Mouse (Mus musculus) embryo, embryonic 10 days (tissue): ENCODE measurements around the gene Pitpnm2.

Experiments used
- DNase-seq: peaks from one replicate; pipeline ENCODE4 v3.0.0-alpha.2; 2015; ENCODE audit warnings: low spot score

Pitpnm2 gene

GRCm38 (mm10) chr5:124247986-124248626, 1.5 kb downstream of the Pitpnm2 start:
- no peak for DNase-seq

GRCm38 (mm10) chr5:124247296-124247695, 2.3 kb downstream of the Pitpnm2 start:
- no peak for DNase-seq

DNA sequence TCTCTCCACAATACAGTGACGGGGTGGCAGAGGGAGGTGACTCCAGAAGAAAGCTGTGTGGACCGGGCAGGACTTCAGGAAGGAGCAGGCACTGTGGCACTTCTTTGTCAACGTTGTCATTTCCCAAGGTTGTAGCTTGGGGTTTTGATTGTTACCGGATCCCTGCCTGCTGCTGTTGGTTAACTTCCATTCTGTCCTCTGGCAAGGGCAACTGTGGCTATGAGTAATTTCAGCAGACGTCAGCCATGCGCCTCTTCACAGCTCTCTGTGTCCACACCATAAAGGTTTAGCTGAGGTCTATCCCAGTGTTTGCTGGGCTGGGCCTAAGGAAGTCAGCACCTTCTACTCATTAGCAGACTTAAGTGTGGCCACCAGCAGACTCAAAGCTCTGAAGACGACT, 4.7 kb downstream of the Pitpnm2 start:
- DNase-seq = no peak

DNA sequence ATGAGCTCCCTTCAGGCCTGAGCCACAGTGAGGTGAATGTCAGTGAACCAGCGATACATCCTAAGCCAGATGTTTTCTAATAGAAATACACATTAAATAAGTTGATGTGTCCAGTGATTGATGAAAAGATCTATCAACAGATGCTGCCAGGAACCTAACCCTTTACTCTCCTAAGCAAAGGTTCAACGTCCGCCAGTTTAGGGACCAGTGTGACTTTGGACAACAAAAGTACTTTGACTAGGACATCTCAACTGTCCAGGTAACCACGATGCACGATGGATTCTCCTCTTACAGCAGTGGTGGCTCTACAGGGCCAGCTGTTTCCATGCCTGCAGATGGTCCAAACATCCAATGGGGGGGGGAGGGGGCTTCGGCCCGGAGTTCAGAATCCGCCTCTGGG, 5.1 kb downstream of the Pitpnm2 start:
- DNase-seq = no peak

DNA sequence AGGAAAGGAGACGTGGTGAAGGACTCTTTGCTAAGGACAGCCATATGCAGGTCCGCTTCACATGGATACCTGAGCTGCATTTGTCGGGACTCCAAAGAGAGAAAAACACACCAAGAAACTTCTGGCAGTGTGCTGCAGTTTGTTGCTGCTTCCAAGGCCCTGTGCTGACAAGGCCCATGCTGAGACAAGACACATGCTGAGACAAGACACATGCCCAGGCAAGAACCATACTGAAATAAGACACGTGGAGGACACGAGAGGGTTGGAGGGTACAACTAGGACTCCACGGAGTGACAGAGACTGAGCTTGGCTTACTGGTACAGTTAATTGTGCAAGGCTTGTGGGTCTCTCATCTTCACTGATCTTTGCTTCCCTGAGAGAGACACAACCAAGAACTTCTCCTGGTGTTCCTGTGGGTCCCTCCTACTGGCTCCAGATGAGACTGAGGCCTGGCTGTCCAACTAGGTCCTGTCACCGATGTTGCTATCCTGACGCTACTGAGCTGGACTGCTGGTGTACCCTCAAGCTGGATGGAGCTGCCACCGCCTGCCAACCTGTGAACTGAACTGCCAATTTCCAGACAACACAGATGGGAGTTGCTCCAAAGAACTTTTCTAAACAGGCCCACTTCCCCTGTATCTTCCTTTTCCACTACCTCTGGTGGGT, 6.2 kb downstream of the Pitpnm2 start:
- no peak for DNase-seq

GRCm38 (mm10) chr5:124241686-124242444, 7.7 kb downstream of the Pitpnm2 start:
- DNase-seq = no peak

- DNase-seq = peak; percentile 58
Measured at GRCm38 (mm10) chr5:124240841-124241685, 8.5 kb downstream of the Pitpnm2 start.

- DNase-seq = no peak
Measured at GRCm38 (mm10) chr5:124236180-124236579, 13.4 kb downstream of the Pitpnm2 start.

GRCm38 (mm10) chr5:124234778-124235177, 14.8 kb downstream of the Pitpnm2 start:
- no peak for DNase-seq

- DNase-seq = no peak
Measured at GRCm38 (mm10) chr5:124233874-124234661, 15.5 kb downstream of the Pitpnm2 start.

DNA sequence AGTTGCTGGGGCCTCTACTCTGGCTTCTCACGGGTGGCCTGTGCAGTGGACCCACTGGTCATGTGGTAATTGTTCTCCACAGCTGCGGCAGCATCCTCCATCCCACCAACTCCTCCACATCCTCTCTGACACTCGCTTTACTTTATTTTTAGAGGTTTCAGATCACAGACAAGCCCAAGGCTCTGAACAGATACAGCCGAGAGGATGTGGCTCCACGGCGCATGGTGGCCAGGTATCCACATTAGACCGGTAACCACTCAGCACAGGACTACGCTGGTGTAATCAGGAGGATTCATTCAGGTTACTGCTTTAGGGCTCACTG, 16.5 kb downstream of the Pitpnm2 start:
- no peak for DNase-seq

- DNase-seq = peak; percentile 34
Measured at GRCm38 (mm10) chr5:124232360-124233143, 17.0 kb downstream of the Pitpnm2 start.

DNA sequence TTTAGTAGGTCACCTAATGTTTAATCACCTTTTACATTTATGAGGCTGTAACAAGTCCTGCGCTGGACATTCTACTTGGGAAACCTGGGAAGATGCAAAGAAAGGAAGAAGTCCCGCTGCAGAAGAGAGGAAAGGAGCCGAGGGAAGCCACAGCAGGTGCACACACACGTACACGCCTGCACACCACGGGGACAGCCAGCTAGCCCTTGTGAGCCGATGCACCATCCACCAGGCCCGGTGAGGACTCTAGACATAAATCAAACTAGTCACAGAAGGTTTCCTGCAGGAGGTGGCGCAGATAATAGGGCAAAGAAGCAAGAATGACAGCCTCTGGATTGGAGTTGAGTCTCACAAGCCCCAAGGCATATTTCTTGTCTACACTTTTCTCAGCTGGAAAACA, 19.1 kb downstream of the Pitpnm2 start:
- no peak for DNase-seq

GRCm38 (mm10) chr5:124227193-124227592, 22.4 kb downstream of the Pitpnm2 start:
- DNase-seq = no peak

GRCm38 (mm10) chr5:124226494-124226893, 23.1 kb downstream of the Pitpnm2 start:
- DNase-seq = no peak

DNA sequence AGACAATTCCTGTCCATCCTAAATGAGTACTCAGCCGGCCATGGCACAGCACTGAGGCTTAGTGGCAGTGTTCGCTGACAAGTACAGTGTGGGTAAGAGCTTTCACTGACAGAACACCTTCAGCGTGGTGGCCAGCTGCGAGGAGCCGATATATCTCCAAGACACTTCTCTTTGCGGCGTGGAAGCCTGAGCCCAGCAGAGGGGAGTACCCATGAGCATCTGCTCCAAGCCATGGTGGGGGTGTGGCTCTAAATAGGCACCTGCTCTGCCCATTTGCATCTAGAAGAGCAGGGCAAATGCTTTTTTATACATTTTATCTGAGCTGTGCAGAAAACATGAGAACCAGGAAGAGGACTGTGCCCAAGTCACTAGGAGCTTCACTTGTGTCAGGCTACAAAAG, 23.7 kb downstream of the Pitpnm2 start:
- no peak for DNase-seq

- no peak for DNase-seq
Measured at GRCm38 (mm10) chr5:124224321-124225092, 25.1 kb downstream of the Pitpnm2 start.

GRCm38 (mm10) chr5:124223574-124223973, 26.0 kb downstream of the Pitpnm2 start:
- DNase-seq = no peak

DNA sequence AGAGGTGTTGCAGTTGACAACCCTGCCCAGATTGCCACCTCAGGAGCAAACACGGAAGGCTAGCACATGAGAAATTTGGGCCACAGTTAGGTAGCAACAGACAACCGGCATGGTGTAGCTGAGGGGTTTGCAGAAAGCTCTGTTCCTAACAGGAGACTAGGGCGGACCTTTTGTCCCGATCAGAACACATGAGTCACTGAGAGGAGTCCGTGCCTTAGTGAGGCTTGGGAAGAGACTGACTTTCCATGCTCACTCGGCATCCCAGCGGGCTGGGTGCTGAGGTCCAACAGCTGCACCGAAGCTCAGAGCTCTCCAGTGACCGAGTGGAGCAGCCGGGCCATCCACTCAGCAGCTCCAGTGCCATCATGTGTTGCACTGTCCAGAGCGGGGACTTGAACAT, 26.9 kb downstream of the Pitpnm2 start:
- DNase-seq = no peak

DNA sequence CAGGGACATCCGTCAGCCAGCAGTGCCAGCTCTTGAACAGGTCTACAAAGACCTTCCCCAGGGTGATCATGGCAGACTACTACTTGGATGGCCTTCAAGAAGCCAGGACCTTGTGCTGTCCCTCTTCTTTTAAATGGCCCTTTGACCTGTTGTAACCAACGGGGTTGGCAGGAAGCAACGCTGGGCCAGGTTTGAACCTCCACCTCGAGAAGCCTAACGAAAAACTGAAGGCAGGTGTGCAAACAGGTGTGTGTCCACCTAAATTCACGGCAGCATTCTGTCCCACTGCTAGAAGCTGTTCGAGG, 27.9 kb downstream of the Pitpnm2 start:
- DNase-seq = no peak
